Mouse (Mus musculus): Measurements from ENCODE around the gene Ing3. TPM values are rescaled to one million over a fixed set of nuclear protein-coding genes. Genes with fewer than 3 reads are reported as not detected.

Gene Ing3
- total and polyA plus RNA-seq, 2 experiments: 3.6 to 7.9 TPM

DNA sequence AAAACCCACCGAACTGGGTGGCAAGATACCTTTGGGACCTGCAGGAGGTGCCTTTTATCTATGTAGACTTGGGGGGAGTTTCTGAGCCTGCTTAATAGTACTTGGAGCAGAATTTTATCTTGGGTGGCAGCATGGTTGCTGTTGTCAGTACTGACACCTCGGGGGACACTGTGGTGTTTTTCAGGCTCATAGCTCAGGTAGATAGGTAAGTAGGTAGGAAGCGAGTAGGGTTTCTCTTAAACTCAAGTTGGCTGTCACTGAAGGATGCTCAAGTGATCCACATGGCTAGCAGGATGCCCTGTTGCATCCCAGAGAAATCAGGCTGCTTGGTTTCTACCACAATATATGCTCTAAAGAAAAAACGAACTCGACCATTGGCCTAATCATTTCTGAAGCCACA, 38.9 kb downstream of the Ing3 start:
- Histone ChIP-seq H3K27ac (replicated peaks; ENCODE audit: insufficient read depth, low read depth, low read length) (no peak overlapping the region), H3K9ac (ENCODE audit: low read depth, low read length) (no peak overlapping the region; the same call in none of the 2 replicates), H3K79me2 (ENCODE audit: control insufficient read depth, insufficient read depth, low read length) (peaks cover 11% of the 10 kb centered on the region), H3K36me3 (ENCODE audit: control insufficient read depth, insufficient read depth, low read length) (peaks cover 8% of the 10 kb centered on the region), H3K27me3 (ENCODE audit: control insufficient read depth, insufficient read depth, low read length) (no peaks in the 10 kb centered on the region), H3K4me1 (ENCODE audit: control insufficient read depth, insufficient read depth, low read length) (peaks cover 8% of the 10 kb centered on the region), H3K4me3 (ENCODE audit: insufficient read depth, low read depth, low read length) (peak overlapping the region; percentile 34)
- 83% methylated on average over 5 of the region's 5 CpGs for WGBS
- TF ChIP-seq POLR2A (IDR thresholded peaks at IDR 0.05; ENCODE audit: extremely low read depth, insufficient read depth, low read length): no peak
- TF ChIP-seq CTCF (IDR thresholded peaks at IDR 0.05; ENCODE audit: low read depth, low read length): no peak
- no peak for DNase-seq (ENCODE audit: extremely low read depth, low read depth, low spot score)

DNA sequence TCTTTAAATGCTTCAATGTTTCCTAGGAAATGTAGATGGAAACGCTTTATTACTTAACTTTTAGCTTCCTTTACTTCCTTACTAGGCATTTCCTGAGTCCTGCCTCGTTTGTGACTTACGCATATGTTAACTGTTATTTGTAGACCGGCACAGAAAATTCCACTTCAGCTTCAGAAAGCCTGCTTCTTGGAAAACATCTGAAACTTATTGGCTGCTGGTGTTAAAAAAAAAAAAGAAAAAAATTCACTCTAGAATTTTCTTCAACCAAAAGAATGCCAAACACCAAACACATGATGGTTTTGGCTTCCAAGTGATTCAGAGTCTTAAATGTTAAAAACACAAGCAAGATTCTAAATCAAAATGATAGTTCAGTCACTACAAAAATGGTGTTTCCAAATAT, 39.7 kb downstream of the Ing3 start:
- Histone ChIP-seq H3K4me1 (ENCODE audit: control insufficient read depth, insufficient read depth, low read length) (peaks cover 8% of the 10 kb centered on the region), H3K9ac (ENCODE audit: low read depth, low read length) (no peak overlapping the region), H3K27ac (replicated peaks; ENCODE audit: insufficient read depth, low read depth, low read length) (no peak overlapping the region), H3K36me3 (ENCODE audit: control insufficient read depth, insufficient read depth, low read length) (peaks cover 8% of the 10 kb centered on the region), H3K4me3 (ENCODE audit: insufficient read depth, low read depth, low read length) (no peak overlapping the region), H3K79me2 (ENCODE audit: control insufficient read depth, insufficient read depth, low read length) (peaks cover 11% of the 10 kb centered on the region), H3K27me3 (ENCODE audit: control insufficient read depth, insufficient read depth, low read length) (no peaks in the 10 kb centered on the region)
- TF ChIP-seq CTCF (IDR thresholded peaks at IDR 0.05; ENCODE audit: low read depth, low read length) (no peak), POLR2A (IDR thresholded peaks at IDR 0.05; ENCODE audit: extremely low read depth, insufficient read depth, low read length) (no peak)
- WGBS: 86% methylated on average over 4 of the region's 4 CpGs
- DNase-seq (ENCODE audit: extremely low read depth, low read depth, low spot score): no peak

DNA sequence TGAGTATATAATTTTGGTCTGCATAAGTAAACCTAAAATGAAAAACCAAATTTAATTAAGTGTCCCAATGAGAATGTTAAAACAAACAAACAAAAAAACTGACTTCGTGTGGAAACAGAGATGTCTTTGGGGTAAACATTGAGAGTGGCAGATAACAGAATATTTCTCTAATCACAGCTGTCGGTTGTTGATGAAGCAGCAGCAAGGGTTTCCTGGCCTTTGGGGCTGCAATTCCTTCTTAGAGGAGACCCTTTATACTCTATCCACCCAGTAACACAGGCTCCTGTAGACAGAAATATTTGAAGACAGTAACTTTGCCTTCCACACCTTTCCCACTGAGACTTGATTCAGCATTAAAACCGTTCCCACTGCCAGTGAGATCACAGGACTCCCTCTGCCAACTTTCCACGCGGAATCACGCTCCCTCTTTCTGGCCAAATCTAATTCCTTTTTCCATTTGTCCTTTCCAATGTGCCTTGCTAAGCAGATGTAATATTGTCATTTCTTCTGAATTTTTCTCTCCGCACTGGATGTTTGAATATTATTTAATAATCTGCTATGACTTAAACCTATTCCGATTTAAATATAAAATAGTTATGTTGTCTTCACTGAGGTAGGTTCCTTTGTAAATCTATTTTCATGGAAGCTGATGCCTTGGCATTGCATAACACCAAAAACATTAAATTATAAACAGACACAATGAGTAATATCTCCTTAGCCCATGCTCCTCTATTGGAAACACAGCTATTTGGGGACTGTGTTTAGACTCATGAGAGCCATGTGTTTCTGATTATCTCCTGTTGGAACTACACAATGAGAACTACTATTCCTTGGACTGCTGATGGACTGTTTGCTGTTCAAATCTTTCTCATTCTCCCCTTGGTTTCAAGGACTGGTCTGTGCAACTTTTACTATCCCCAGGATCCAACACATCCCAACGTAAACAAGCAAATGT, 41.1 kb downstream of the Ing3 start:
- H3K4me1 ChIP-seq (ENCODE audit: control insufficient read depth, insufficient read depth, low read length): peaks cover 8% of the 10 kb centered on the region
- peaks cover 10% of the 10 kb centered on the region for H3K36me3 ChIP-seq (ENCODE audit: control insufficient read depth, insufficient read depth, low read length)
- peak; percentile 30 for DNase-seq (ENCODE audit: extremely low read depth, low read depth, low spot score)
- no peak overlapping the region for H3K4me3 ChIP-seq (ENCODE audit: insufficient read depth, low read depth, low read length)
- peaks cover 14% of the 10 kb centered on the region for H3K79me2 ChIP-seq (ENCODE audit: control insufficient read depth, insufficient read depth, low read length)
- H3K27me3 ChIP-seq (ENCODE audit: control insufficient read depth, insufficient read depth, low read length): no peaks in the 10 kb centered on the region
- whole genome bisulfite sequencing: 51% methylated on average over 9 of the region's 9 CpGs
- TF ChIP-seq POLR2A (IDR thresholded peaks at IDR 0.05; ENCODE audit: extremely low read depth, insufficient read depth, low read length): no peak
- TF ChIP-seq CTCF (IDR thresholded peaks at IDR 0.05; ENCODE audit: low read depth, low read length): no peak
- H3K9ac ChIP-seq (ENCODE audit: low read depth, low read length): 0 out of 2 replicates have a peak overlapping the region, but pooled peaks have one; percentile 19
- H3K27ac ChIP-seq (replicated peaks; ENCODE audit: insufficient read depth, low read depth, low read length): peak overlapping the region; percentile 52

DNA sequence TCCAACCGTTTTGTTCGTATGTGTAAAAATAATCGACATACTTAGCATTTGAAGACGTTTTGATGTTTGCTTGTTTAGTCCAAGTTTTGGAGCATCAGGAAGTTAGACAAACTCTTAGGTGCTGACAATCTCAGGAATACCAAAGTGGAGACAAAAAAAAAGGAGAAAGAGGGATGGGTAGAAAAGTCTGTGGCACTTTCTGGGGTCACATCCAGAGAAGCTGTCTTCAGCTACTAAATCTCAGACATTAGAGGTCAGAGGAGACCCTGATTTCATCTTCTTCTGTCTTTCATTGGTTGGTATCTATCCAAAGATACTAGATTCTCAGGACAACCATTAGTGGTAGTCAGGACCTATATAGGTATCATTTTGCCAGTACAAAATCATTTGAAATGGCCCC, 41.8 kb downstream of the Ing3 start:
- Histone ChIP-seq H3K4me3 (ENCODE audit: insufficient read depth, low read depth, low read length) (no peak overlapping the region), H3K9ac (ENCODE audit: low read depth, low read length) (no peak overlapping the region), H3K36me3 (ENCODE audit: control insufficient read depth, insufficient read depth, low read length) (peaks cover 10% of the 10 kb centered on the region), H3K27me3 (ENCODE audit: control insufficient read depth, insufficient read depth, low read length) (no peaks in the 10 kb centered on the region), H3K4me1 (ENCODE audit: control insufficient read depth, insufficient read depth, low read length) (peaks cover 8% of the 10 kb centered on the region), H3K79me2 (ENCODE audit: control insufficient read depth, insufficient read depth, low read length) (peaks cover 17% of the 10 kb centered on the region), H3K27ac (replicated peaks; ENCODE audit: insufficient read depth, low read depth, low read length) (no peak overlapping the region)
- WGBS: 79% methylated on average over 4 of the region's 4 CpGs
- no peak for DNase-seq (ENCODE audit: extremely low read depth, low read depth, low spot score)
- no peak for TF ChIP-seq CTCF (IDR thresholded peaks at IDR 0.05; ENCODE audit: low read depth, low read length)

- H3K27ac ChIP-seq (replicated peaks; ENCODE audit: insufficient read depth, low read depth, low read length): no peak overlapping the region
- TF ChIP-seq POLR2A (IDR thresholded peaks at IDR 0.05; ENCODE audit: extremely low read depth, insufficient read depth, low read length) (no peak), CTCF (IDR thresholded peaks at IDR 0.05; ENCODE audit: low read depth, low read length) (no peak)
- H3K27me3 ChIP-seq (ENCODE audit: control insufficient read depth, insufficient read depth, low read length): no peaks in the 10 kb centered on the region
- H3K9ac ChIP-seq (ENCODE audit: low read depth, low read length): no peak overlapping the region
- 87% methylated on average over 2 of the region's 2 CpGs for WGBS
- H3K4me3 ChIP-seq (ENCODE audit: insufficient read depth, low read depth, low read length): no peak overlapping the region
- peaks cover 9% of the 10 kb centered on the region for H3K4me1 ChIP-seq (ENCODE audit: control insufficient read depth, insufficient read depth, low read length)
- H3K79me2 ChIP-seq (ENCODE audit: control insufficient read depth, insufficient read depth, low read length): peaks cover 20% of the 10 kb centered on the region
- H3K36me3 ChIP-seq (ENCODE audit: control insufficient read depth, insufficient read depth, low read length): peaks cover 10% of the 10 kb centered on the region
- no peak for DNase-seq (ENCODE audit: extremely low read depth, low read depth, low spot score)
These were observed 43.7 kb downstream of the Ing3 start for GRCm38 (mm10) chr6:21993070-21993469.

DNA sequence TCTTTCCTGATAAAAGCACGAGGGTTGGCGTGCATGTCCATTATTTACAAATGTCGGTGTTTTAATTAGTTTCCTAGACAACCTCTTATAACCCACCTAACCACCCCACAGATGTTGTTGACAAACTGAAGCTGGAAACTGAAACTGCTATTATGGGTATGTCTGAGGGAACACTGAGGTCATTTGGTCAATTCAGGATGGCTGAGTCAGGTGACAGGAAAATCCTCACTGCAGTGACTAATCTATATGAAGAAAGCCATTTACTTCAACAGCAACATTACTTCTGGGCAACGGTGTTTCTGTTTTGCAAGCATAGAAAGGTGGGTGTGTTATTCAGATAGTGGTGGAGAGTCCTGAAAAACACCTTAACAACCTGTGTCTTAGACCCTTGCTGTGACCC, 48.8 kb downstream of the Ing3 start:
- WGBS: 36% methylated on average over 4 of the region's 4 CpGs
- Histone ChIP-seq H3K27me3 (ENCODE audit: control insufficient read depth, insufficient read depth, low read length) (no peaks in the 10 kb centered on the region), H3K9ac (ENCODE audit: low read depth, low read length) (no peak overlapping the region), H3K4me3 (ENCODE audit: insufficient read depth, low read depth, low read length) (no peak overlapping the region), H3K79me2 (ENCODE audit: control insufficient read depth, insufficient read depth, low read length) (peaks cover 16% of the 10 kb centered on the region; the same call in 1 of the 2 replicates), H3K27ac (replicated peaks; ENCODE audit: insufficient read depth, low read depth, low read length) (peak overlapping the region; percentile 46; the same call in 1 of the 2 replicates), H3K4me1 (ENCODE audit: control insufficient read depth, insufficient read depth, low read length) (peaks cover 23% of the 10 kb centered on the region), H3K36me3 (ENCODE audit: control insufficient read depth, insufficient read depth, low read length) (peaks cover 2% of the 10 kb centered on the region; the same call in 1 of the 2 replicates)
- TF ChIP-seq POLR2A (IDR thresholded peaks at IDR 0.05; ENCODE audit: extremely low read depth, insufficient read depth, low read length) (no peak), CTCF (IDR thresholded peaks at IDR 0.05; ENCODE audit: low read depth, low read length) (no peak)
- DNase-seq (ENCODE audit: extremely low read depth, low read depth, low spot score): no peak
